Mouse (Mus musculus) hindlimb bud, embryonic 11.5 days (tissue): ENCODE data around the gene Nup43.
"Not testable (repeated sequence)": the region's sequence is repeated elsewhere in the genome, so short reads cannot be mapped to it uniquely, and the experiment has no call there.

Source experiments
- DNase-seq: peaks from one replicate; pipeline ENCODE4 v3.0.0-alpha.2; 2012; ENCODE audit warnings: low read depth, low spot score; ENCODE audit errors: extremely low spot score

The Nup43 gene

GRCm38 (mm10) chr10:7667342-7667802 lies at the start of gene Nup43:
Gene Nup43 (plus strand): TSS chr10:7667503.
- DNase-seq = no peak

- not testable (repeated sequence) for DNase-seq
Observed at GRCm38 (mm10) chr10:7617556-7617955, 49.7 kb upstream of the Nup43 start.

GRCm38 (mm10) chr10:7619821-7620241 lies 47.5 kb upstream of the Nup43 start:
- DNase-seq = no peak

GRCm38 (mm10) chr10:7620723-7621122 lies 46.6 kb upstream of the Nup43 start:
- no peak for DNase-seq

- no peak for DNase-seq
Observed at GRCm38 (mm10) chr10:7622378-7622777, 44.9 kb upstream of the Nup43 start.

GRCm38 (mm10) chr10:7623861-7624518 lies 43.3 kb upstream of the Nup43 start:
- DNase-seq = no peak

GRCm38 (mm10) chr10:7629092-7629491 lies 38.2 kb upstream of the Nup43 start:
- no peak for DNase-seq

- no peak for DNase-seq
Observed at GRCm38 (mm10) chr10:7630286-7630685, 37.0 kb upstream of the Nup43 start.

- no peak for DNase-seq
Observed at GRCm38 (mm10) chr10:7630951-7631720, 36.2 kb upstream of the Nup43 start.

GRCm38 (mm10) chr10:7640366-7640765 lies 26.9 kb upstream of the Nup43 start:
- no peak for DNase-seq

- no peak for DNase-seq
Observed at GRCm38 (mm10) chr10:7645911-7646310, 21.4 kb upstream of the Nup43 start.

- DNase-seq = no peak
Observed at GRCm38 (mm10) chr10:7649059-7649458, 18.2 kb upstream of the Nup43 start.

GRCm38 (mm10) chr10:7651057-7651456 lies 16.2 kb upstream of the Nup43 start:
- no peak for DNase-seq

GRCm38 (mm10) chr10:7662471-7663141 lies 4.7 kb upstream of the Nup43 start:
- DNase-seq = no peak

- DNase-seq = no peak
Observed at GRCm38 (mm10) chr10:7663159-7664026, 3.9 kb upstream of the Nup43 start.

- DNase-seq = no peak
Observed at GRCm38 (mm10) chr10:7664027-7664526, 3.2 kb upstream of the Nup43 start.

- no peak for DNase-seq
Observed at GRCm38 (mm10) chr10:7664889-7665288, 2.4 kb upstream of the Nup43 start.

- no peak for DNase-seq
Observed at GRCm38 (mm10) chr10:7673673-7674072, 6.4 kb downstream of the Nup43 start.

GRCm38 (mm10) chr10:7680731-7681301 lies 13.5 kb downstream of the Nup43 start, which contains the start of the genes Pcmt1 and Lats1:
Gene Pcmt1 (minus strand): TSS chr10:7681136.
Gene Lats1 (plus strand): TSS chr10:7681214.
- no peak for DNase-seq
